In the genomic region with DNA sequence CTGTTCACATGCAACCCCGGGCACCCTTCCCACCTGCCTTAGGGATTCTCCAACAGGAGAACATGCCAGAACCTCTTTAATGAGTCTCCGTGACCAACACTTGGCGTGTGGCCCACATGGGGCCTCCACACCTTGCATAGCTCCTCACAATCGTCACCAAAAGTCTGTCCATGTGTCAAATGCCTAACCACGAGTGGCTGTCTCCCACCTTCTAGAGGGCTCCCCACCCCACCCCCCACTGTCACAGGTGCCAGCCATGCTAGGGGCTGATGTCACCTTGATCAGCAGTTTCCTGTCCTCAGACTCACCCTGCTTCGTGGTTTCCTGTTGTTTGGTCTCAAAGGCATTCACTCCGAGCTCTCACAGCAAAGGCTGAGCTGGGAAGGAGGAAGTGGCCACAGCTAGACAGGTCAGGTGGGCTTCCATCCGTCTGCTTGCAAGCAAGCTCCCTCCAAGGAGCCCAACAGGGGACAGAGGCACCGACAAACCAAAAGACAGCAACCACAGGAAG, we compare ENCODE assay signal across 7 mouse cellular contexts. TPM values are rescaled to one million over a fixed set of nuclear protein-coding genes. Genes with fewer than 3 reads are reported as not detected.
DNase-seq lines count a peak whose midpoint lies in the region; ATAC-seq lines count a peak whose summit lies in the region.

No protein-coding gene starts in this region.

- 24% methylated on average over 9 of the region's 9 CpGs for WGBS in liver, embryonic 13.5 days (ENCODE audit: insufficient replicate concordance)
- 74% methylated on average over 9 of the region's 9 CpGs for WGBS in neural tube, embryonic 15.5 days
- WGBS in hindbrain, embryonic 10.5 days, result 70% methylated on average over 9 of the region's 9 CpGs

- ATAC-seq in activated CD4-positive, CD25-positive, alpha-beta regulatory T cell, adult 4 months, result peak; percentile 94
- ATAC-seq in liver, embryonic 13.5 days (ENCODE audit: low read depth), result peak; percentile 21; the same call in 1 of the 2 replicates
- ATAC-seq in neural tube, embryonic 15.5 days (ENCODE audit: low FRiP score), result no peak

- no peaks in the 10 kb centered on the region for H3K9me3 ChIP-seq in liver, embryonic 13.5 days (replicated peaks)
- H3K9me3 ChIP-seq in neural tube, embryonic 15.5 days (replicated peaks), result no peaks in the 10 kb centered on the region
- H3K9me3 ChIP-seq in hindbrain, embryonic 10.5 days, result no peaks in the 10 kb centered on the region

- H3K27me3 ChIP-seq in liver, embryonic 13.5 days, result no peaks in the 10 kb centered on the region
- H3K27me3 ChIP-seq in neural tube, embryonic 15.5 days (replicated peaks), result no peaks in the 10 kb centered on the region
- no peaks in the 10 kb centered on the region for H3K27me3 ChIP-seq in hindbrain, embryonic 10.5 days (ENCODE audit: insufficient read depth, poor library complexity, severe bottlenecking)

- no peaks in the 10 kb centered on the region for H3K36me3 ChIP-seq in liver, embryonic 13.5 days
- H3K36me3 ChIP-seq in neural tube, embryonic 15.5 days, result no peaks in the 10 kb centered on the region
- no peaks in the 10 kb centered on the region for H3K36me3 ChIP-seq in hindbrain, embryonic 10.5 days

- DNase-seq in CD8-positive naive resting alpha-beta T cell, adult 2 months (ENCODE audit: low read depth in 2 of 2, low spot score in 2 of 2), result peak; percentile 90 to 93
- peak; percentile 61 to 69 for DNase-seq in heart, postnatal 14 days
- no peak for DNase-seq in liver, embryonic 13.5 days
- peak; percentile 73 to 78 for DNase-seq in spleen, adult 18-20 months
- no peak for DNase-seq in hindbrain, embryonic 10.5 days (ENCODE audit: low spot score)

- H3K9ac ChIP-seq in liver, embryonic 13.5 days, result no peak overlapping the region
- H3K9ac ChIP-seq in neural tube, embryonic 15.5 days (replicated peaks), result no peak overlapping the region

- intact Hi-C loops in heart, postnatal 14 days (cut with DNase I), result no loop called here

- H3K4me1 ChIP-seq in liver, embryonic 13.5 days (replicated peaks), result peaks cover 64% of the 10 kb centered on the region
- peaks cover 12% of the 10 kb centered on the region; the same call in 1 of the 2 replicates for H3K4me1 ChIP-seq in neural tube, embryonic 15.5 days
- H3K4me1 ChIP-seq in hindbrain, embryonic 10.5 days (replicated peaks), result peaks cover 50% of the 10 kb centered on the region

- peak overlapping the region; percentile 8; the same call in 1 of the 2 replicates for H3K4me3 ChIP-seq in liver, embryonic 13.5 days (replicated peaks)
- no peak overlapping the region for H3K4me3 ChIP-seq in neural tube, embryonic 15.5 days (replicated peaks)
- no peak overlapping the region for H3K4me3 ChIP-seq in hindbrain, embryonic 10.5 days

- H3K4me2 ChIP-seq in liver, embryonic 13.5 days, result peak overlapping the region; percentile 32
- no peak overlapping the region for H3K4me2 ChIP-seq in neural tube, embryonic 15.5 days

- H3K27ac ChIP-seq in liver, embryonic 13.5 days, result peak overlapping the region; percentile 73
- H3K27ac ChIP-seq in neural tube, embryonic 15.5 days (replicated peaks), result no peak overlapping the region
- no peak overlapping the region; the same call in 1 of the 2 replicates for H3K27ac ChIP-seq in hindbrain, embryonic 10.5 days

RNA-seq across cellular contexts. Expression of a gene that starts 10.2 kb away (rescaled TPM):
- 10 to 100 TPM in 1 of 2 experiments, 1 to 10 TPM in 1; 8.0 to 18.6 TPM for polyA plus RNA-seq in activated CD4-positive, CD25-positive, alpha-beta regulatory T cell, adult 4 months (2017; shearing (Covaris generic))
- total RNA-seq in heart, postnatal 14 days (2021), result 1 to 10 TPM; 1.3 to 2.5 TPM
- 13.0 and 14.8 TPM in 2 replicates for polyA plus RNA-seq in liver, embryonic 13.5 days (2015; fragmentation: Nextera tagmentation; extraction: Ambion mirVana)
- 0.35 and 0.82 TPM in 2 replicates for polyA plus RNA-seq in neural tube, embryonic 15.5 days (2015; fragmentation: Nextera tagmentation; extraction: Ambion mirVana)
- polyA plus RNA-seq in hindbrain, embryonic 10.5 days (2016; fragmentation: Nextera tagmentation; extraction: Ambion mirVana), result 0.30 and 0.36 TPM in 2 replicates

RNA-seq across cellular contexts. Expression of a gene that starts 22.8 kb away (rescaled TPM):
- polyA plus RNA-seq in activated CD4-positive, CD25-positive, alpha-beta regulatory T cell, adult 4 months (2017; shearing (Covaris generic)), result not detected
- not detected for total RNA-seq in heart, postnatal 14 days (2021)
- polyA plus RNA-seq in liver, embryonic 13.5 days (2015; fragmentation: Nextera tagmentation; extraction: Ambion mirVana), result 0.05 TPM in 1 of 2 replicates, not detected in the other
- 35.3 and 45.3 TPM in 2 replicates for polyA plus RNA-seq in neural tube, embryonic 15.5 days (2015; fragmentation: Nextera tagmentation; extraction: Ambion mirVana)
- polyA plus RNA-seq in hindbrain, embryonic 10.5 days (2016; fragmentation: Nextera tagmentation; extraction: Ambion mirVana), result 9.0 and 14.0 TPM in 2 replicates

RNA-seq across cellular contexts. Expression of a gene that starts 29.0 kb away (rescaled TPM):
- 1 to 10 TPM; 4.2 to 6.4 TPM for polyA plus RNA-seq in activated CD4-positive, CD25-positive, alpha-beta regulatory T cell, adult 4 months (2017; shearing (Covaris generic))
- total RNA-seq in heart, postnatal 14 days (2021), result 100 to 1,000 TPM; 102 to 110 TPM
- 7.3 and 7.7 TPM in 2 replicates for polyA plus RNA-seq in liver, embryonic 13.5 days (2015; fragmentation: Nextera tagmentation; extraction: Ambion mirVana)
- 15.8 and 16.0 TPM in 2 replicates for polyA plus RNA-seq in neural tube, embryonic 15.5 days (2015; fragmentation: Nextera tagmentation; extraction: Ambion mirVana)
- 11.5 and 13.5 TPM in 2 replicates for polyA plus RNA-seq in hindbrain, embryonic 10.5 days (2016; fragmentation: Nextera tagmentation; extraction: Ambion mirVana)

Comparison
In these comparisons a context has a peak if more than half of its experiments do, and no peak if none do; other contexts are left out.
1. DNase-seq: peak in CD8-positive naive resting alpha-beta T cell, adult 2 months (2 of 2), heart, postnatal 14 days (2 of 2) and spleen, adult 18-20 months (2 of 2); none in liver, embryonic 13.5 days (single experiment) and hindbrain, embryonic 10.5 days (single experiment).